Mouse (Mus musculus): ENCODE measurements around the gene Hyls1. TPM values are rescaled to one million over a fixed set of nuclear protein-coding genes. Genes with fewer than 3 reads are reported as not detected.

The Hyls1 gene
- total and polyA plus RNA-seq, 3 experiments = 0.68 to 2.0 (median 1.5) TPM

- DNase-seq = no peak
- intact Hi-C loops (cut with DNase I) = loop anchor here (10.0 kb wide), 1 partner anchor 1122 kb away; no protein-coding TSS in a partner anchor
- Histone ChIP-seq H3K36me3 (ENCODE audit: control insufficient read depth, insufficient read depth, low read length) (no peaks in the 10 kb centered on the region), H3K27me3 (ENCODE audit: control insufficient read depth, insufficient read depth, low read length) (no peaks in the 10 kb centered on the region), H3K4me1 (ENCODE audit: control insufficient read depth, insufficient read depth, low read length) (no peaks in the 10 kb centered on the region), H3K4me3 (no peak overlapping the region), H3K27ac (no peak overlapping the region), H3K79me2 (replicated peaks; ENCODE audit: control insufficient read depth, insufficient read depth, low read length) (no peaks in the 10 kb centered on the region), H3K9ac (ENCODE audit: low read depth, low read length) (no peak overlapping the region)
- WGBS = 17% methylated on average over 2 of the region's 2 CpGs
- TF ChIP-seq CTCF (IDR thresholded peaks at IDR 0.05) (peak; percentile 69), EP300 (IDR thresholded peaks at IDR 0.05; ENCODE audit: insufficient read depth, low read depth, low read length) (no peak), POLR2A (IDR thresholded peaks at IDR 0.05; ENCODE audit: insufficient read depth, low read depth, low read length) (no peak)
Measured at GRCm38 (mm10) chr9:35592903-35593302, 22.7 kb upstream of the Hyls1 start.

DNA sequence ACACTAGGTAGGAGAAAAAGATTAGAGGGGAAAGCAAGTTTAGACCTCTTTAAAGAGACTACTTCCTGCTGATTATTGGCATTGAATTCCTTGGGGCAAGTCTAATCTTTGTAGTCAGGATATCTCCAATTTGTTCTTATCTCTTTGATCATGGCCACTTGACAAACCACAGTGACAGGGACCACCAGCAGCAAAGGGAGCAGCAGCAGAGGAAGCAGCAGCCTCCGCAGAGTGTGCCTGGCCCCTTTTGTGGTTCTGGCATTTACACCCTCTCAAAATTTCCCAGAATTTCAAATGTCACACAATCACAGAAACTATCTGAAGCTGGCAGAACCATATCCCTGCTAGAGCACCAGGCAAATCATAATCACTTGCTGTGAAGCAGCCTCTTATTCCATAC, 17.5 kb upstream of the Hyls1 start:
- Histone ChIP-seq H3K27ac (no peak overlapping the region), H3K27me3 (ENCODE audit: control insufficient read depth, insufficient read depth, low read length) (no peaks in the 10 kb centered on the region), H3K36me3 (ENCODE audit: control insufficient read depth, insufficient read depth, low read length) (no peaks in the 10 kb centered on the region), H3K79me2 (replicated peaks; ENCODE audit: control insufficient read depth, insufficient read depth, low read length) (no peaks in the 10 kb centered on the region), H3K4me1 (ENCODE audit: control insufficient read depth, insufficient read depth, low read length) (no peaks in the 10 kb centered on the region), H3K4me3 (no peak overlapping the region), H3K9ac (ENCODE audit: low read depth, low read length) (no peak overlapping the region)
- TF ChIP-seq EP300 (IDR thresholded peaks at IDR 0.05; ENCODE audit: insufficient read depth, low read depth, low read length) = no peak
- TF ChIP-seq CTCF (IDR thresholded peaks at IDR 0.05) = no peak
- no peak for TF ChIP-seq POLR2A (IDR thresholded peaks at IDR 0.05; ENCODE audit: insufficient read depth, low read depth, low read length)
- WGBS = 47% methylated on average over 1 of the region's 1 CpGs
- intact Hi-C loops (cut with DNase I) = no loop called here
- DNase-seq = no peak

DNA sequence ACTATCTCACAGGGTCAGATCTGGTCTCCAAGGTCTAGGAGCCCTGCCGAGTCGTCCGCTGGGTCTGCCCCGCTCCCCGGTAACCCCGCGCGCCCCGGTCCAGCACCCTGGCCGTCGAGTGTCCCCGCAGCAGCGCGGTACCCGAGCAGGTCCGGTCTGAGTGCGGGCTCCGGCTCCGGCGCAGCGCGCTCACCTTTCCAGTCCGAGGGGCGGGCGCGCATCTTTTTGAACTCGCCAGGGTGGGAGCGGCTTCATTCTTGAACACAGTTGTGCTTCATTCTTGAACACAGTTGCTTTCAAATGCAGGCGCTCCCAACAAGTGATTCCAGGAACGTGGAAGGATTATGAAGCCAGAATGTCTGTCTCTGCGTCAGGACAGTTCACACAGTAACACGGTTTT, 4.2 kb upstream of the Hyls1 start:
- no peak overlapping the region for H3K27ac ChIP-seq
- H3K4me1 ChIP-seq (ENCODE audit: control insufficient read depth, insufficient read depth, low read length) = no peaks in the 10 kb centered on the region
- no peak overlapping the region for H3K9ac ChIP-seq (ENCODE audit: low read depth, low read length)
- intact Hi-C loops (cut with DNase I) = no loop called here
- no peaks in the 10 kb centered on the region for H3K79me2 ChIP-seq (replicated peaks; ENCODE audit: control insufficient read depth, insufficient read depth, low read length)
- TF ChIP-seq POLR2A (IDR thresholded peaks at IDR 0.05; ENCODE audit: insufficient read depth, low read depth, low read length) (no peak), EP300 (IDR thresholded peaks at IDR 0.05; ENCODE audit: insufficient read depth, low read depth, low read length) (no peak), CTCF (IDR thresholded peaks at IDR 0.05) (no peak)
- H3K4me3 ChIP-seq = no peak overlapping the region
- no peaks in the 10 kb centered on the region for H3K36me3 ChIP-seq (ENCODE audit: control insufficient read depth, insufficient read depth, low read length)
- WGBS = 10% methylated on average over 32 of the region's 32 CpGs
- H3K27me3 ChIP-seq (ENCODE audit: control insufficient read depth, insufficient read depth, low read length) = peaks cover 4% of the 10 kb centered on the region; the same call in 1 of the 2 replicates
- DNase-seq = no peak

DNA sequence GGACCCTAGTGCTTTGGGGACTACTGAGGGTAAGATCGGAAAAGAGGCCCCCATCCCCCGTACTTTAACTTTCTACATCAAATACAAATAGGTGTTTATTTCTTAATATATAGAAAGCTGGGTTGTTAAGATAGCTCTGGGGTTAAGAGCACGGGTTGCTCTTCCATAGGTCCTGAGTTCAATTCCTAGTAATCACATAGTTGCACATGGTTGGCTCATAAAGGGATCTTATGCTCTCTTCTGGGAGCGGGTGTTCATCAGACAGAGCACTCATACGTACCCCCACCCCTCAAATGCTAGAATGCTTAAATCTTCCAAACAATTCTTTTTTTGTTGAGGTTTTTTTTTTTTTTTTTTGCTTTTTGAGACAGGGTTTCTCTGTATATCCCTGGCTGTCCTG, 465 bp upstream of the Hyls1 start:
- TF ChIP-seq CTCF (IDR thresholded peaks at IDR 0.05) (no peak), EP300 (IDR thresholded peaks at IDR 0.05; ENCODE audit: insufficient read depth, low read depth, low read length) (no peak), POLR2A (IDR thresholded peaks at IDR 0.05; ENCODE audit: insufficient read depth, low read depth, low read length) (no peak)
- intact Hi-C loops (cut with DNase I) = no loop called here
- peaks cover 4% of the 10 kb centered on the region; the same call in 1 of the 2 replicates for H3K27me3 ChIP-seq (ENCODE audit: control insufficient read depth, insufficient read depth, low read length)
- WGBS = 12% methylated on average over 5 of the region's 5 CpGs
- peak overlapping the region; percentile 83 for H3K4me3 ChIP-seq
- no peaks in the 10 kb centered on the region for H3K4me1 ChIP-seq (ENCODE audit: control insufficient read depth, insufficient read depth, low read length)
- H3K9ac ChIP-seq (ENCODE audit: low read depth, low read length) = no peak overlapping the region
- no peaks in the 10 kb centered on the region for H3K79me2 ChIP-seq (replicated peaks; ENCODE audit: control insufficient read depth, insufficient read depth, low read length)
- peaks cover under 1% of the 10 kb centered on the region for H3K36me3 ChIP-seq (ENCODE audit: control insufficient read depth, insufficient read depth, low read length)
- H3K27ac ChIP-seq = peak overlapping the region; percentile 91
- DNase-seq = no peak

- intact Hi-C loops (cut with DNase I) = loop anchor here (10.0 kb wide), 1 partner anchor 363 kb away; the partner anchor contains the start of genes Srpr and Tirap
- no peaks in the 10 kb centered on the region for H3K27me3 ChIP-seq (ENCODE audit: control insufficient read depth, insufficient read depth, low read length)
- no peak for DNase-seq
- H3K4me3 ChIP-seq = no peak overlapping the region
- no peak overlapping the region for H3K27ac ChIP-seq
- H3K9ac ChIP-seq (ENCODE audit: low read depth, low read length) = no peak overlapping the region
- H3K36me3 ChIP-seq (ENCODE audit: control insufficient read depth, insufficient read depth, low read length) = peaks cover 11% of the 10 kb centered on the region
- no peak for TF ChIP-seq EP300 (IDR thresholded peaks at IDR 0.05; ENCODE audit: insufficient read depth, low read depth, low read length)
- TF ChIP-seq CTCF (IDR thresholded peaks at IDR 0.05) = no peak
- no peak for TF ChIP-seq POLR2A (IDR thresholded peaks at IDR 0.05; ENCODE audit: insufficient read depth, low read depth, low read length)
- 81% methylated on average over 3 of the region's 3 CpGs for WGBS
- no peaks in the 10 kb centered on the region for H3K4me1 ChIP-seq (ENCODE audit: control insufficient read depth, insufficient read depth, low read length)
- no peaks in the 10 kb centered on the region for H3K79me2 ChIP-seq (replicated peaks; ENCODE audit: control insufficient read depth, insufficient read depth, low read length)
Measured at GRCm38 (mm10) chr9:35567995-35568394, 2.2 kb downstream of the Hyls1 start.

DNA sequence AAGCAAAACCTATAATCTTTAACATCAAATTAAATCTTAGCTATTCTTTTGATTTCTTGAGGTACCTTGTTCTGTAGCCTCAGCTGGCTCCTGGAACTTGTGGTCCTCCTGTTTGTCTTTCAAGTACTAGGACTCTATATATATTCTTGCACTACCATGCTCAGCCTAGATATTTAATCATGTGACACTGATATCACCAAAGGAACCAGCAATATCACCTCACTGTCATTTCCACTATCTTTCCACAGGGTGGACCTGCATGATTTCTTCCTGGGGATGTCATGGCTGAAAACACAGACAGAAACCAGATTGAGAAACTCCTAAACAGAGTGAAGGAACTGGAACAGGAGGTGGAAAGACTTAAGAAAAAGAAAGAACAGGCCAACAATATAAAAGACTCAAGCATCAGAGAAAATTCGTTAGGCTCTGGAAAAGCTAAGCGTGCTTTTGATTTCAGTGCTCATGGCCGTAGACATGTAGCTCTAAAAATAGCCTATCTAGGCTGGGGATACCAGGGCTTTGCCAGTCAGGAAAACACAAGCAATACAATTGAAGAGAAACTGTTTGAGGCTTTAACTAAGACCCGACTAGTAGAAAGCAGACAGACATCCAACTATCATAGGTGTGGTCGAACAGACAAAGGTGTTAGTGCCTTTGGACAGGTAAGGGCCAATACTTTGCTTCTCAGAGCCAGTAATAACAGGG, 5.5 kb downstream of the Hyls1 start:
- Histone ChIP-seq H3K4me3 (no peak overlapping the region), H3K4me1 (ENCODE audit: control insufficient read depth, insufficient read depth, low read length) (no peaks in the 10 kb centered on the region), H3K79me2 (replicated peaks; ENCODE audit: control insufficient read depth, insufficient read depth, low read length) (no peaks in the 10 kb centered on the region; the same call in 1 of the 2 replicates), H3K9ac (ENCODE audit: low read depth, low read length) (no peak overlapping the region), H3K36me3 (ENCODE audit: control insufficient read depth, insufficient read depth, low read length) (peaks cover 11% of the 10 kb centered on the region), H3K27me3 (ENCODE audit: control insufficient read depth, insufficient read depth, low read length) (no peaks in the 10 kb centered on the region), H3K27ac (no peak overlapping the region)
- no peak for DNase-seq
- 48% methylated on average over 5 of the region's 5 CpGs for WGBS
- TF ChIP-seq EP300 (IDR thresholded peaks at IDR 0.05; ENCODE audit: insufficient read depth, low read depth, low read length) (no peak), POLR2A (IDR thresholded peaks at IDR 0.05; ENCODE audit: insufficient read depth, low read depth, low read length) (no peak), CTCF (IDR thresholded peaks at IDR 0.05) (no peak)
- intact Hi-C loops (cut with DNase I) = loop anchor here (10.0 kb wide), 1 partner anchor 360 kb away; the partner anchor contains the start of genes Srpr and Tirap
